Mouse (Mus musculus) G1E (cell line): Measurements from ENCODE around the gene Hes7.

Experiments
- CTCF ChIP-seq: IDR thresholded peaks from 2 replicates; pipeline ENCODE4 v1.5.1; 2012; ENCODE audit warnings: low read depth, low read length, inconsistent platforms, mixed read lengths
- GATA1 ChIP-seq: IDR thresholded peaks from 2 replicates; pipeline ENCODE4 v1.6.1; 2012; ENCODE audit warnings: borderline replicate concordance, low read length, inconsistent platforms, mixed read lengths
- POLR2AphosphoS5 ChIP-seq: IDR thresholded peaks from 2 replicates; pipeline ENCODE4 v1.6.1; 2012; ENCODE audit warnings: low read depth, low read length, inconsistent platforms; ENCODE audit not compliant: insufficient replicate concordance
- TAL1 ChIP-seq: conservative IDR thresholded peaks from 2 replicates; pipeline ENCODE4 v1.6.1; 2012; ENCODE audit warnings: low read depth, low read length, inconsistent platforms, mixed read lengths

- TF ChIP-seq POLR2AphosphoS5 (no peak), CTCF (no peak), GATA1 (no peak), TAL1 (no peak)
Observed at GRCm38 (mm10) chr11:69133566-69133922, 13.3 kb downstream of the Hes7 start.
